In genomic region chr9:7870556-7871315, GRCm38 (mm10) we compare ENCODE assay signal across 10 mouse cellular contexts. TPM values are rescaled to one million over a fixed set of nuclear protein-coding genes. Genes with fewer than 3 reads are reported as not detected.
DNase-seq lines count a peak whose midpoint lies in the region; ATAC-seq and TF ChIP-seq lines count a peak whose summit lies in the region.
"Had no signal": no experiment of that assay in that cellular context is flagged by ENCODE, and none has a peak within 500 bp of the region (broad histone marks: within the 10 kb centered on the region; RNA-seq: fewer than 3 reads in every experiment).

No protein-coding gene starts in this region.

- ATAC-seq in kidney, embryonic 16.5 days (ENCODE audit: low FRiP score, low TSS enrichment), result no peak
- ATAC-seq in liver, embryonic 15.5 days (ENCODE audit: insufficient read depth), result no peak
- ATAC-seq in granulocyte monocyte progenitor cell, adult 5-6 weeks (replicated peaks; ENCODE audit: poor library complexity, severe bottlenecking), result no peak

- H3K4me1 ChIP-seq in kidney, embryonic 16.5 days (ENCODE audit: insufficient read depth, low read length), result peaks cover 7% of the 10 kb centered on the region
- H3K4me1 ChIP-seq in MEL (ENCODE audit: control insufficient read depth in 1 of 2, insufficient read depth in 2 of 2, low read length in 2 of 2), result peaks cover 12 to 35% of the 10 kb centered on the region in 2 experiments
- peaks cover 29% of the 10 kb centered on the region for H3K4me1 ChIP-seq in liver, embryonic 15.5 days (replicated peaks)

- H3K4me2 ChIP-seq in kidney, embryonic 16.5 days (replicated peaks; ENCODE audit: low read depth, low read length), result 0 out of 2 replicates have a peak overlapping the region, but pooled peaks have one; percentile 6
- peak overlapping the region; percentile 77 for H3K4me2 ChIP-seq in liver, embryonic 15.5 days
- H3K4me2 ChIP-seq: forebrain, embryonic 12.5 days had no signal

- TF ChIP-seq EP300 in MEL (IDR thresholded peaks at IDR 0.05; ENCODE audit: low read depth in 1 of 2, low read length in 2 of 2), result no peak

- H3K27ac ChIP-seq in kidney, embryonic 16.5 days (ENCODE audit: low read length), result peak overlapping the region; percentile 2
- H3K27ac ChIP-seq in MEL (ENCODE audit: control insufficient read depth, low read depth, low read length), result no peak overlapping the region
- H3K27ac ChIP-seq in liver, embryonic 15.5 days (replicated peaks), result 0 out of 2 replicates have a peak overlapping the region, but pooled peaks have one; percentile 10
- H3K27ac ChIP-seq: forebrain, embryonic 12.5 days had no signal

- no peak for TF ChIP-seq RAD21 in MEL (IDR thresholded peaks at IDR 0.05; ENCODE audit: low read depth, low read length)

- peaks cover 7% of the 10 kb centered on the region for H3K36me3 ChIP-seq in kidney, embryonic 16.5 days (ENCODE audit: insufficient read depth, low read length)
- H3K36me3 ChIP-seq in MEL (ENCODE audit: control insufficient read depth in 1 of 2, insufficient read depth in 2 of 2, low read length in 2 of 2), result peaks cover 0 to 26% of the 10 kb centered on the region in 2 experiments; a peak in 2 of 4 replicates
- peaks cover 14% of the 10 kb centered on the region for H3K36me3 ChIP-seq in liver, embryonic 15.5 days (replicated peaks)
- H3K36me3 ChIP-seq: forebrain, embryonic 12.5 days had no signal

- H3K9me3 ChIP-seq in kidney, embryonic 16.5 days (ENCODE audit: low read length), result no peaks in the 10 kb centered on the region
- no peaks in the 10 kb centered on the region for H3K9me3 ChIP-seq in MEL (replicated peaks; ENCODE audit: insufficient read depth, low read length)
- no peaks in the 10 kb centered on the region for H3K9me3 ChIP-seq in liver, embryonic 15.5 days (replicated peaks)
- H3K9me3 ChIP-seq: forebrain, embryonic 12.5 days had no signal

- H3K79me2 ChIP-seq in MEL (ENCODE audit: control insufficient read depth, insufficient read depth, low read length, poor library complexity), result peaks cover 8% of the 10 kb centered on the region

- 76% methylated on average over 10 of the region's 10 CpGs for WGBS in kidney, embryonic 16.5 days
- WGBS in liver, embryonic 15.5 days (ENCODE audit: insufficient replicate concordance), result 74% methylated on average over 10 of the region's 10 CpGs

- intact Hi-C loops in left cerebral cortex, postnatal 25 days (cut with DNase I), result no loop called here

- TF ChIP-seq POLR2A in MEL (IDR thresholded peaks at IDR 0.05; ENCODE audit: control insufficient read depth in 1 of 2, insufficient read depth in 1 of 2, low read depth in 1 of 2, low read length in 2 of 2, poor library complexity in 1 of 2), result no peak

- DNase-seq in kidney, adult 18-20 months, result no peak
- peak; percentile 19 for DNase-seq in MEL (ENCODE audit: low read depth, low spot score)
- peak; percentile 55 for DNase-seq in naive thymus-derived CD4-positive, alpha-beta T cell, adult 2 months (ENCODE audit: low read depth)
- DNase-seq in left cerebral cortex, postnatal 25 days (ENCODE audit: low spot score in 2 of 2), result no peak
- DNase-seq in layer of hippocampus, adult 18-20 months (ENCODE audit: low spot score in 2 of 2), result no peak
- DNase-seq: cerebellum, adult 18-20 months had no signal

- TF ChIP-seq CTCF in MEL (IDR thresholded peaks at IDR 0.05 in 2 of 3, conservative IDR thresholded peaks at IDR 0.05 in 1 of 3; ENCODE audit: control insufficient read depth in 1 of 3, insufficient read depth in 1 of 3, low read depth in 2 of 3, low read length in 3 of 3, poor library complexity in 1 of 3, severe bottlenecking in 1 of 3), result no peak

- H3K27me3 ChIP-seq in kidney, embryonic 16.5 days (ENCODE audit: insufficient read depth, low read length), result no peaks in the 10 kb centered on the region
- no peaks in the 10 kb centered on the region for H3K27me3 ChIP-seq in MEL (ENCODE audit: control insufficient read depth in 1 of 2, insufficient read depth in 2 of 2, low read length in 2 of 2)
- no peaks in the 10 kb centered on the region for H3K27me3 ChIP-seq in liver, embryonic 15.5 days
- H3K27me3 ChIP-seq: forebrain, embryonic 12.5 days had no signal

- H3K4me3 ChIP-seq in kidney, embryonic 16.5 days (ENCODE audit: low read length), result no peak overlapping the region
- no peak overlapping the region for H3K4me3 ChIP-seq in MEL (ENCODE audit: control insufficient read depth in 1 of 2, insufficient read depth in 1 of 2, low read depth in 2 of 2, low read length in 2 of 2)
- H3K4me3 ChIP-seq in liver, embryonic 15.5 days (replicated peaks), result no peak overlapping the region
- H3K4me3 ChIP-seq: forebrain, embryonic 12.5 days had no signal

- H3K9ac ChIP-seq in kidney, embryonic 16.5 days (replicated peaks; ENCODE audit: low read length), result no peak overlapping the region
- no peak overlapping the region for H3K9ac ChIP-seq in MEL (ENCODE audit: control insufficient read depth, low read depth, low read length, poor library complexity, severe bottlenecking)
- no peak overlapping the region for H3K9ac ChIP-seq in liver, embryonic 15.5 days
- H3K9ac ChIP-seq: forebrain, embryonic 12.5 days had no signal

TF ChIP-seq in MEL, 35 proteins besides CTCF, POLR2A, EP300 and RAD21:
- TF ChIP-seq TBP (IDR thresholded peaks at IDR 0.05; ENCODE audit: low read depth, low read length) (no peak), ZNF384 (IDR thresholded peaks at IDR 0.05; ENCODE audit: low read depth, low read length) (no peak), MXI1 (IDR thresholded peaks at IDR 0.05; ENCODE audit: low read depth, low read length) (no peak), SMC3 (IDR thresholded peaks at IDR 0.05; ENCODE audit: low read depth, low read length) (no peak), KAT2A (conservative IDR thresholded peaks at IDR 0.05; ENCODE audit: low read depth, low read length) (no peak), GATA1 (IDR thresholded peaks at IDR 0.05; ENCODE audit: low read depth, low read length) (no peak), E2F4 (IDR thresholded peaks at IDR 0.05; ENCODE audit: borderline replicate concordance, low read depth, low read length) (no peak), HCFC1 (IDR thresholded peaks at IDR 0.05; ENCODE audit: low read depth, low read length) (no peak), ZKSCAN1 (IDR thresholded peaks at IDR 0.05; ENCODE audit: low read depth, low read length) (no peak), CHD2 (IDR thresholded peaks at IDR 0.05; ENCODE audit: low read length) (no peak), TCF12 (IDR thresholded peaks at IDR 0.05; ENCODE audit: low read depth, low read length) (no peak), ZC3H11A (IDR thresholded peaks at IDR 0.05; ENCODE audit: low read depth, low read length) (no peak), USF1 (IDR thresholded peaks at IDR 0.05; ENCODE audit: low read depth, low read length) (no peak), GABPA (IDR thresholded peaks at IDR 0.05; ENCODE audit: low read depth, low read length) (no peak), CHD1 (IDR thresholded peaks at IDR 0.05; ENCODE audit: low read depth, low read length) (no peak), NRF1 (IDR thresholded peaks at IDR 0.05; ENCODE audit: insufficient read depth, low read depth, low read length, poor library complexity, severe bottlenecking) (no peak), POLR2AphosphoS2 (IDR thresholded peaks at IDR 0.05; ENCODE audit: low read length) (no peak), ELF1 (IDR thresholded peaks at IDR 0.05; ENCODE audit: low read depth, low read length) (no peak), USF2 (IDR thresholded peaks at IDR 0.05; ENCODE audit: borderline replicate concordance in 1 of 2, insufficient read depth in 1 of 2, low read depth in 1 of 2, low read length in 2 of 2) (no peak)

RNA-seq across cellular contexts. Expression of gene Birc3, which starts 2.2 kb away (rescaled TPM):
- polyA plus RNA-seq in kidney, embryonic 16.5 days (2015; fragmentation: Nextera tagmentation; extraction: Ambion mirVana), result 7.3 and 7.4 TPM in 2 replicates
- total RNA-seq in MEL (2012; rRNA removed), result 11.6 and 15.9 TPM in 2 replicates
- 10 to 100 TPM in 1 of 2 experiments, not detected in 1; 26.5 TPM for polyA plus RNA-seq in MEL (2012; ENCODE audit: insufficient read depth in 1 of 2, insufficient read length in 2 of 2, low read depth in 1 of 2, low replicate concordance in 2 of 2, missing spikeins in 1 of 2)
- 7.0 and 7.1 TPM in 2 replicates for polyA plus RNA-seq in liver, embryonic 15.5 days (2015; fragmentation: Nextera tagmentation; extraction: Ambion mirVana)
- total RNA-seq in granulocyte monocyte progenitor cell, adult 5-6 weeks (2014; fragmentation: Nextera tagmentation), result 21.6 and 34.6 TPM in 2 replicates
- 31.1 and 35.7 TPM in 2 replicates for total RNA-seq in granulocyte monocyte progenitor cell, adult 5-6 weeks (2017)
- 1 to 10 TPM; 2.7 to 3.8 TPM for total RNA-seq in left cerebral cortex, postnatal 25 days (2021)
- total RNA-seq in layer of hippocampus, adult 18-20 months (2021), result 1 to 10 TPM; 1.4 to 1.6 TPM

RNA-seq across cellular contexts. Expression of gene Birc2, which starts 33.9 kb away (rescaled TPM):
- polyA plus RNA-seq in kidney, embryonic 16.5 days (2015; fragmentation: Nextera tagmentation; extraction: Ambion mirVana), result 39.8 and 45.8 TPM in 2 replicates
- 29.6 TPM in 2 replicates for total RNA-seq in MEL (2012; rRNA removed)
- 10 to 100 TPM in 1 of 2 experiments, not detected in 1; 33.0 TPM for polyA plus RNA-seq in MEL (2012; ENCODE audit: insufficient read depth in 1 of 2, insufficient read length in 2 of 2, low read depth in 1 of 2, low replicate concordance in 2 of 2, missing spikeins in 1 of 2)
- 12.9 and 13.0 TPM in 2 replicates for polyA plus RNA-seq in liver, embryonic 15.5 days (2015; fragmentation: Nextera tagmentation; extraction: Ambion mirVana)
- 25.5 and 30.8 TPM in 2 replicates for total RNA-seq in granulocyte monocyte progenitor cell, adult 5-6 weeks (2014; fragmentation: Nextera tagmentation)
- 39.1 and 40.0 TPM in 2 replicates for total RNA-seq in granulocyte monocyte progenitor cell, adult 5-6 weeks (2017)
- 10 to 100 TPM; 35.1 to 37.5 TPM for total RNA-seq in left cerebral cortex, postnatal 25 days (2021)
- total RNA-seq in layer of hippocampus, adult 18-20 months (2021), result 10 to 100 TPM; 33.9 to 38.2 TPM

Comparison
In these comparisons a context has a peak if more than half of its experiments do, and no peak if none do; other contexts are left out.
1. DNase-seq: peak in MEL (single experiment) and naive thymus-derived CD4-positive, alpha-beta T cell, adult 2 months (single experiment); none in kidney, adult 18-20 months (single experiment), left cerebral cortex, postnatal 25 days (0 of 2) and layer of hippocampus, adult 18-20 months (0 of 2).